Mouse (Mus musculus): ENCODE data around the gene Ppfia4.

The Ppfia4 gene

DNA sequence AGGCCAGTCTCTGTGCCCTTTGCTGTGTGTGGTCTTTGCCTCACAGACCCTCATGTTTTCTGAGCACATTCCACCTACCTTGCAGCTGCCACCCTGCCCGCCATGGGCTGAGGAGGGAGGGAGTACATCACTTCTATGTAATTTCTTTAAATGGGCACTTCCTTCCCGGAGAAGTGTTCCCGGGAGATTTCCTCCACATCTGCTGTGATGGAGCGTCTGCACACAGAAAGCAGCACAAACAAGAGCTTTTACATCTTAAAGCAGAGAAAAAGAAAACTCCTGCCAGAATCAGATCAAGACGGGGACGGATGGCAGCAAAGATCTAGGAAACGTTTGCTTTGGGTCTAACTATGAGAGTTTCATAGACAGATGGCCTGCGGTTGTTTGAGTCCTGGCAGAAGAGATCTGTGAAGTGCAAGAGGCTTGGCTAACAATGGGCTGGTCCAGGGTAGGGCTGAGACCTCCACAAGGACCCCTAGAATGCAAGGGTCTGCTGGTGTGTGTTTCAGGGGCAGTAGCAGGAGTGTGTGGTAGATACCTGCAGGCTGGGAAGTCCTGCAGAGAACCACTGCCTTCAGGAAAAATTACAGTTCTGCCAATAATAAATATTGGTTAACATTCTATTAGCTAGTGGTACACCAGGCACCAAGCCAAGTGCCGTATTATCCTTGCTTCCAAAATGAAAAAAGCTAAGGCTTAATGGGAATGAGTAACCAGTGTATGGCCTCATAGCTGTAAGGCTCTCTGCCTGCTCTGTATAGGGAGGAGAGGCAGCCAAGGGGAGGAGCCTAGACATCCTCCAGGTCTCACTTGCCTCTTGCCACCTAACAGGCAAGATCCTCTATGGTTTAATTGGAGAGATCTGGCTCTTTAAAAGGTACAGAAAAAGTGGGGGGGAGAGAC, 59.0 kb downstream of the Ppfia4 start:
- in situ Hi-C loops (cut with MseI, MboI): no loop called here

DNA sequence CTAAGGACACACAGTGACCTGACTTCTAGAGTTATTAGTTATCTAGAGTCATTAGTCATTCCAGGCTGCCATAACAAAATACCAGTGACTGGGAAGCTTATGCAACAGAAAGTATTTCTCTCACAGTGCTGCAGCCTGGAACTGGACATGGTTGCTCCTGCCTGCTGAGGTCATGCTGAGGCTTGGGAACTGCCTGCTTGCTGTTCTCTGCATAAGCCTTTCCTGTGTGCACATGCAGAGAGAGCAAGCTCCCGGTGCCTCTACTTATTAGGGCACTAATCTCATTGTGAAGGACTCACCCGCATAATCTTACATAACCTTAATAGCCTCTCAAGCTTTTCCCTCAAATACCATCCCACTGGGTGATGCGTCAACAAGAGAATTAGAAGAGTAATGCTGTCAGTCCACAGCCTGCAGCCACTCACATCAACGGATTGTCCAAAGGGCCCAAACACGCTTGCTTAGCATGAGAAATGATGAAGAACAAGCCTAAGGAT, 59.9 kb downstream of the Ppfia4 start:
- in situ Hi-C loops (cut with MseI, MboI): no loop called here

DNA sequence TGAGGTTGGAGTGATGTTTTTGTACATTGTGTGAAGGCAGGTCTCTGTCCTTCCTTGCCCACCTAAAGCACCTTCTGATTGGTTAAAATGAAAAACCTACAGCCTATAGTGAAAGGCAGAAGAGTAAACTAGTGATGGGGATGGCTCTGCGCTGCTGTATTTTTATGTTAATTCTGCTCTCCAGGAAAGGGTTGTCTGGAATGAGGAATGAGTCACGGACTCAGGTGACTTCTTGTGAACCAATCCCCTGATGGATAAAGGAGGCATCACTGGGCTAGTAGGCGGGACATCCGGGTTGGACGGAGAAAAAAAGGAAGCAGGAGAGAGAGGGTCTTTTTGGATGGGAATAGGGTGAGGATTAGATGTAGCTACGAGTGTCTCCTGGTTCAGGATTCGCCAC, 62.7 kb downstream of the Ppfia4 start:
- in situ Hi-C loops (cut with MseI, MboI): no loop called here

DNA sequence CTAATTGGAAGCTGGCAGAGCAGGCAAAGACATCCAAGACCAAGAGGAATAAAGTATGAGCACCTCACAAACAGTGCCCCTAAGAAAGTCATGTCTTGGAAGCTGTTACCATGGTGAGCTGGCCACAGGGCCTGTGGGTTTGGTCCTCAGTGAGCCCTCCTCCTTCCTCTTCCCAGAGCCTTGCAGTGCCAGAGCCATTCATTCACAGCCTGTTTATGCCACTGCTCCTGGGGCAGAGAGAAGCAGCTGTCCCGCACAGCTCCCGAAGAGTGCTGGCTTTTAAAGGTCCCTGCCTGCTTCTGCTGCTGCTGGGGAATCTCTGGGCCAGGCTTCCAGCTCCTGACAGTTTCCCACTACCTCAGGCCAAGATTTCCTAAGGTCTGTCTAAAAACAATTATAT, 66.9 kb downstream of the Ppfia4 start:
- in situ Hi-C loops (cut with MseI, MboI): no loop called here

DNA sequence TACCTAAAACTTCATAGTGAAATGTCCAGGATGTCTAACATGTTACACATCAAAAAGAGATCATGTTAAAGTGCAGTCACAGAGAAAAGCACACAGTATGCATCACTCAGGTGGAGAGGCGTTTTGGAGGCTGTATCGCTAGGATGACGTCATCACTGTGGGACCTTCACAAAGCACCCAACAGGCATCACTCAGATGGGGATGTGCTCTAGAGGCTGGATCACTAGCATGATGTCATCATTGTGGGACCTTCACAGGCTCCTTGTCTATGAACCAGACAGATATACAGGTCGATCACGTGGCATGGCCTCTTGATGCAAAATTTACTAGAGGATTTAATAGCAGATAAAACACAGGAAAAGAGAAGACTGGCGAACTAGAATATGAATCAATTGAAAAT, 68.4 kb downstream of the Ppfia4 start:
- in situ Hi-C loops (cut with MseI, MboI): no loop called here

DNA sequence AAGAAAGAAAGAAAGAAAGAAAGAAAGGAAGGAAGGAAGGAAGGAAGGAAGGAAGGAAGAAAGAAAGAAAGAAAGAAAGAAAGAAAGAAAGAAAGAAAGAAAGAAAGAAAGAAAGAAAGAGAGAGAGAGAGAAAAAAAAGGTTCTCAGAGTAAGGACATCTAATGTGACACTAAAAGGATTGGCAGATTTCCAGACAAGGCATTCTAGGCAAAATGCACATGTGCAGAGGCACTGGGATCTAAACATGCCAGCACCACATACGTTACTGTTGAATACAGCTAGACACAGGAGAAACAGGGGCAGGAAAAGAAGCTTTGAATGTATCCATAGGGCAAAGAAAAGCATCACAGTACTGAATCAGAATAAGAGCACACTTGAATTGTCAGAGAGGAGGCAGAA, 83.0 kb downstream of the Ppfia4 start:
- in situ Hi-C loops (cut with MseI, MboI): loop anchor here in 1 of 2 experiments (5.0 kb wide), 1 partner anchor 97 kb away; no protein-coding TSS in a partner anchor

Data from mouse trophoblast stem cell (cell line).